Mouse (Mus musculus) Muller cell, postnatal 12 days (primary cell): Measurements from ENCODE around the gene Ergic3.

Experiments
- DNase-seq: peaks from one replicate; pipeline ENCODE4 v3.0.0-alpha.2; 2015; ENCODE audit errors: inconsistent ontology term

The Ergic3 gene

DNA sequence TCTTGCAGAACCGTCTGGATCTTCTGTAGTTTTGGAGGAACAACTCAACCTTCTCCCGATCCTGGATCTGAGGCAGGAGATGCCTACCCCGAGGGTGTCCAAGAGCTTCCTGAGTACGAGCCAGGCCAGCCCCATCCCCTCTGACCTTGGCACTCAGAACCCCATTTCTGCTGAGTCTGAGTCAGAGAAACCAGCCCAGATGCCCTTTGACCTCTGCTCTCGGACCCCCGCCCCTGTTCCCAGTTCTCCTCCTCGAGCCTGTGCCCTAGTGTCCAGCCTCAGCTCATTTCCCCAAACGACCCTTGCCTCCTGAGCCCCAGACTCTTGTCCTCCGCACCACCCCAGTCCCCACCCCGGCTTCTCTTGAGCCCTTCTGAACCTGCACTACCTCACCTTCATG, 58.3 kb downstream of the Ergic3 start:
- DNase-seq = no peak
